Mouse (Mus musculus) spleen, adult 12 weeks (tissue): Measurements from ENCODE around the gene Gdf15.

Source experiments
- DNase-seq: peaks from one replicate; pipeline ENCODE4 v3.0.0; 2022; ENCODE audit warnings: low spot score

Gdf15 gene

DNA sequence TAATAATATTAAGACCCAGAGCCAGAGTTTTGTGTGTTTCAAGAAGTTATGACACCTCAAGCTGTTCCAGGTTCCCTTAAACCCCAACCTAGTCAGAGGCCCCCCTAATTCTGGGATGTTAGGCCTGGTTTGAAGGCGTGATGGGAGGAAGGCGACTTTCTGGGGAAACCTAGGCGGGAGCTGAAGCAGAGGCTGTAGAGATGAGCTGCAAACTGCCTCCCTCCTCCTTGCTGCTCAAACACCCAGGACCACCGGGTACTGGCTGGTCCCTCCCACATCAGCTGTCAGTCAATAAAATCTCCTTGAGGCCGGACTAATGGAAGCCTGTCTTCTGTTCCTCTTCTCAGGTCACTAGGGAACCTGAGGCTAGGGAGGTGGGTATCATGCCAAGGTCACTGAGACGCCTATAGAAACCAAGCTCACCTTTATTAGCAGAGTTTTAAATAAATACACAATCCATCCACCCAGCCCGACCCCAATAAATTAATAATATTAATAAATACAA is 3.2 kb downstream of the Gdf15 start:
- DNase-seq: no peak

DNA sequence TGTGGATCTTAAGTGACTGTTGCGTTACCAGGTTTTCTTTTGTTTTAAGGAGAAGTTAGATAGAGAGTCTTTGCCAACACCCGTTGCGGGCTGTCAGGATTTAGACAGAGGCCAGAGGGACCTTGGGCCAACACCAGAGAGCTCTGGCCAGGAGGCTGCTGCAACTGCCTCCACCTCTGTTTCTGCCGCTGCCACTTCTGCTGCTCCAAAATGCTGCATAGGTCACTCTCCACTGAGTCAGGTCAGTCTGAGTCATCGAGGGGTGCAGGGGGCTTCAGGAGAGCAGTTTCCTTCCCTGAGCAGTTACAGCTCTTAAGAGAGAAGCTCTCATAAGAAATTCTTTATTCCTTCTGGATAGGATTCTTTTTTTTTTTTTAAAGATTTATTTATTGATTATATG is 5.2 kb downstream of the Gdf15 start:
- DNase-seq: no peak

DNA sequence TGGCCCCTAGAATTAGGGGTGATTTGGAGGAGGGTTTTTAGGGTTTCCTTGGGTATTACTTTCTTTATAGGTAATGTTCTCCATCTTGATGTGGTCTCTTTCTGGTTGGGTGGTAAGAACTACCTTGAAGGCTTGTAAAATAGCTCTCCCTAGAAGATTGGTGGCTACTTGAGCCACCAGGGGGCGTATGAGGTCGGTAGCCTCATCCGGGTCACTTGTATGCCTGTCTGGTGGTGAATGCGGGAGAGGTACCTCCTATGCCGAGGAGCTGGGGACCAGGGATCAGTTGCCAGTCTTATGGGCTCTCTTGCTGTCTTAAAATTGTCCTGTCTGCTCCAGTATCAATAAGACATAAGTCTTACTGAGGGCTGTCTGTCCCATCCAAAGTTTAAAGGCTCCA is 7.2 kb downstream of the Gdf15 start:
- DNase-seq: no peak

DNA sequence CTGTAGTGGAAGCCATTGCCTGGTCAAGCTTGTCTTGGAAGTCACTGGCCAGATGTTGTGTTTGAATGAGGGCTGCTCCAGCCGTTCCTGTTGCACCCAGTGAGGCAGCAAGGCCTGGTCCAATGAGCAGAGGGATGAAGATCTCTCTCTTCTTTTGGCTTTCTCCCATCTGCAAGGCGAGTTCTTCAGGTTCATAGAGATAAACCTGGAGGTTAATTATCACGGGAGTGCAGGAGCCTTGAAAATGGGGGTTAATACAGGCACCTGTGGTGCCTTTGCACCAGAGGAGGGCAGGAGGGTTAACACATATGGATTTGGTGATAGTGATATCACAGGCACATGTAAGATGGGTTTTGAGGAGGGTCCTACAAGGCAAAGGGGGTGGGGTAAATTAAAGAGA is 10.0 kb downstream of the Gdf15 start:
- DNase-seq: peak; percentile 50

DNA sequence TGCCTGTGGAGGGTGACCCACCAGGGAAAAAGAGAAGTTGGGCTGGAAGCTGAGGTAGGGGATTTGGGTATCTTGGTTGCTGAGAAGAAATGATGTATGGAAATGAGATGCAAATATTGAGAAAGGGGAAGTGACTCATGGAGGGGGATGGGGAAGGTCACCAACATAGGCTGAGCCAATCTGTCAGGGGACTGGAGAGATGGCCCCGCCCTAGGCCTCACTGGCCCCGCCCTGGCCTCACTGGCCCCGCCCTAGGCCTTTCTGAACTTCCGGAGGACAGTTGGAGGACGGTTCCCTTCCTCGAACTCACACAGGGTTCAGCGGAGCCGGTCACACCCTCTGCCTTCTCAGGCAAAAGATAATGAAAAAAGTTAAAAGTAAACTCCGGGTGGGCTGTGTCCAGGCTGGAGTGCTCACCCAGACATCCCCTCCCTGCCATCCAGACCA is 13.3 kb downstream of the Gdf15 start:
- peak; percentile 81 for DNase-seq

DNA sequence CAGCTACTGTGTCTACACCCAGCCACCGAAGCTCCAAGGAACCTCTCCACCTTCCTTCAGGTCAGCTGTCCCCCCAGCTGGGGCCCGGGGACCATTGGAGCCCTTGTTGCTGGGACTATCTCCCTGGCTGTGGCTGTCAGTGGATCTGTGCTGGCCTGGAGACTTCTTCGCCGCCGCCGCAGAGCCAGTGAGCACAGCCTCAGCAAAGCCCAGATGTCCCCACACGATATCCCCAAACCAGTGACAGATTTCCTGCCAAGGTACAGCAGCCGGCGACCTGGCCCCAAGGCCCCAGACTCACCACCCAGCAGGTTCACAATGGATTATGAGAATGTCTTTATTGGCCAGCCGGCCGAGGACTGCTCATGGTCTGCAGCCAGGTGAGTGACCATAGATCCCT is 14.3 kb downstream of the Gdf15 start:
- DNase-seq: no peak

DNA sequence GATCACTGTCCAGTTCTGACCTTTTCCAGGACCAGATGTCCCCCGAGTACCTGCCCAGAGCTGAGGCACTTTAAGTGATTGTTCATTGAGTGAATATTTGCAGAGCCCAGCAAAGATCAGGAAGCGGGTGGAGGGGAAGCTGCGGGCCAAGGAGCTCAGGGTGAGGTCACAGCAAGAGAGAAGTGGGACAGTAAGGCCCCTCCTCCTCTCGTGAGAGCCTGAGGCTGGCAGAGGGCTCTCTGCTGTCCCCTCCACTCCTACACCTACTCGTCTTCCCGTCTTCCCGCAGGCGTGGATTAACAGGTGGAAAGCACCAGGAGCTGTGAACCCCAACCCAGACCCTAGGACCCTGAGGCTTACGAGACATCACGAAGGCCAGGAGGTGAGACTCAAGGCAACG is 15.6 kb downstream of the Gdf15 start:
- no peak for DNase-seq

DNA sequence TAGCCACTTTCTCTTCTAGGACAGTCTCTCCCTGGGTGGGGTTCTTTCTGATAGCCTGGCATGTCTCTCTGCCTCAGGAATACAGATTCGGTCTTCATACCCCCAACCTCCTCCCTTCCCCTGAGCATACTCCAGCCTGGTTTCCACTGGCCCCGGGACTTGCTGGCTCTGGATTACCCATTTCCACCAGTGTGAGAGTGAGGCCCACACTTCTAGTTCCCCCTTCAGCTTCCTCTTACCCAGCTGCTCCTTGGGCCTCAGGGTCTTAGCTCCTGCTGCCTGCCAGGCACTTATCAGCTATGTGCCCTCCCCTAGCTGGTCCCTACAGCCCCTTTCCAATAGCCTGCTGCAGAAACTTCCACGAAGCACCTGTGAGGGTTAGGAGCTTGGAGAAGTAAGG is 16.4 kb downstream of the Gdf15 start, which contains the start of gene Lrrc25:
Gene Lrrc25 (plus strand): TSS at position 262 of the 400 bp plus-strand sequence.
- no peak for DNase-seq

DNA sequence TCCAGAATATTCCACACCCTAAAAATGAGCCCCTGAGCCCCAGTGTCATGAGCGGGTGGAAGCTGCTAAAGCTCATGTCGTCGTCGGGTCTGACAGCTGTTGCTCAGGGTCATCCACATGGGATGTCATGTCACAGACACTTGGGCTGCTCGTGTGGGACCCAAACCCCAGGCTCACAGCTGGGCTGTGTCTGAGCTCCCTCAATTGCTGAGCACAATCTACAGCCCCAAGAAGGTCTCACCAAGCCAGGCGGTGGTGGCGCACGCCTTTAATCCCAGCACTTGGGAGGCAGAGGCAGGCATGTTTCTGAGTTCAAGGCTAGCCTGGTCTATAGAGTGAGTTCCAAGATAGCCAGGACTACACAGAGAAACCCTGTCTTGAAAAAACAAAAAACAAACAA is 17.0 kb downstream of the Gdf15 start:
- no peak for DNase-seq

DNA sequence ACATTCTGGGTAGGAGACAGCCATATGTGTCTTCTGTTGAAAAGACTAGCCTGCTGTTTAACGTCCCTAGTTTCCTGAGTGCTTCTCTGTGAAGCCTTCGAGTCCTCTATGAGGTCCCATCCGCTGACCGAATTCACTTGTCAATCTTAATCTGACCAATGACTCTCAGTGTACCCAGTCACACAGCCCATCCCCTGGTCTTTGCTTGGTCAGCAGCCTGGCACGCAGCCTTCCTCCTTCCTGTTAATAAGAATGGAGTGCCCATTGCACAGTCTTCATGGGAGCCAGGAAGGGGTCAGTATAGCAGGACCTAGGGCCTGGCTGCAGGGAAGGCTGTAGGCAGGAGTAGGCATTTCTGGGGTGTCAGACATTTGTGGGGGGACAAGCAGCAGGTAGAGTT is 17.8 kb downstream of the Gdf15 start:
- no peak for DNase-seq

DNA sequence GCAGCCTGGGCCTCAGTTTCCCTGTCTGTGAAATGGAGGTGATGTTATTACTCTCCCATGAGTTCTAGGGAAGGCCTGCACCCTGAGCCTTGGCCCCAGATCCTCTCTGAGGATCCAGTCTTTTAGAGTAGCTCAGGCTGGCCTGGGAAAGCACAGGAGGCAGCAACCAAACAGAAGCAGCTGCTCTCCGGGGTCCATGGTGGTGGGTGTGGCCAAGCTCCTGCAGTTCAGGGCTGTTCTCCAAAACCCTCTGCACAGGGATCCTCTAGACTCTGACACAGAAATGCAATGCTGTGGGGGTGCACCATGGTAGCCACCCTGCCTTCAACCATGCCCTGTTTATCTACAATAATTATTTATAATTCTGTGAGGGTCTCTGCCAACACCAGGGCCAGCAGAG is 18.5 kb downstream of the Gdf15 start:
- DNase-seq: no peak

DNA sequence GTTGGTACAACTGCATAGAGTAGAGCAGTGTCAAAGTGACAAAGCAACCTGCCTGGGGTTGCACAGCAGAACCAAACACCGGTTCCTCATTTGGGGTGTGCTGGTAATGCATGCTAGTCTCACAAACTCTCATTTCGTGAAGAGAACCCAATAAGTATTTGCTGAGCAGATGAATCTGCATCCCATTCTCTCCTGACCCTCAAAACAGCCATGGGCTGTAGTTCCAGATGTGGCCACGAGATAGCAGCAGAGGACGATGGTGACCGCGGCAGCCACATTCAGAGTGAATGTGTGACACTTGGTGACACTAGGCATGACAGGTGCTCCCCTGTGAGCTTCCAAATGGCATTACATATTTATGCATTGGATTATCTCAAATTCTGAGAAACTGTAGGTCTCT is 20.4 kb downstream of the Gdf15 start:
- peak; percentile 85 for DNase-seq

DNA sequence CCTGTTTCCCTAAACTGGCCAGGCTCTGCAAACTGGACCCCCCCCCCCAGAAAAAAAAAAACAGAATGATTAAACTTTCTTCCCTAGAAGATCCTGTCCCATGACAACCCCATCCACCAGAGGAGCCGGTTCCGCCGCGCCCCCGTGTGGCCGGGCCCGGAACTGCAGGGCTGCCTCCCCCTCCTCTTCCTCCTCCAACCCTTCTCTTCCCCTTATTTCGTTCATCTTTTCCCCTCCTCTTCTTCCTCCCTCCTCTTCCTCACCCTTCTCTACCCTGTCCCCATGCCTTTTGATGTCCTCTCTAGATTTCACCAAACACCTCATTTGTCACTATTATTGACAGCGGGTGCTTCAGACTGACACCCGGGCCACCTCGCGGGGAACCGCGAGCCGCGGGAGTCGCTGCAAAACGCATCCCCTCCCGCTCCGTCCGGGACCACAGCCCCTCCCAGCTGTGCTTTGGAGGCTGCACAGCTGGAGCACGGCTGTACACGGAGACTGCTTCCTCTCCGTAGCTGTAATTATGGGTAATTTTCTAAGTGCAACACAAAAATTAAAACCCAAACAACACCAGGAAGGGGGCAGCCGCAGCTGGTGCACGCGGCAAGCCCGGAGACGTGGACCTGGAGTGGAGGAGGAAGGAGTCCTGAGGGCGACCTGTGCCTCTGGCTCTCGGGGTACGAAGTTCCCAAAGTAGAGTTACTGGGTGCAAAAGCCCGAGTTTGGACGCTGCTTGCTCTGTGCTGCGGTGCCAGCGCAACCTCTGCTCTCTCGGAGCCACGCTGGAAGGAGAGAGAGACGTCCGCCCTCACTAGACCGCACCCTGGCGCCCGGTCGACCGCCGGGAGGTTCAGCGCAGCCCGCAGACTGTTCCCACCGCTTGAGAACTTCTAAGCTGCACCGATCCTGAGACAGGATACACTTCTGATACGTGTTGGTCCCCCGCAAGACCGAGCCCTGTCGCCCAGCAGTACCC is 21.2 kb downstream of the Gdf15 start:
- peak; percentile 82 for DNase-seq

DNA sequence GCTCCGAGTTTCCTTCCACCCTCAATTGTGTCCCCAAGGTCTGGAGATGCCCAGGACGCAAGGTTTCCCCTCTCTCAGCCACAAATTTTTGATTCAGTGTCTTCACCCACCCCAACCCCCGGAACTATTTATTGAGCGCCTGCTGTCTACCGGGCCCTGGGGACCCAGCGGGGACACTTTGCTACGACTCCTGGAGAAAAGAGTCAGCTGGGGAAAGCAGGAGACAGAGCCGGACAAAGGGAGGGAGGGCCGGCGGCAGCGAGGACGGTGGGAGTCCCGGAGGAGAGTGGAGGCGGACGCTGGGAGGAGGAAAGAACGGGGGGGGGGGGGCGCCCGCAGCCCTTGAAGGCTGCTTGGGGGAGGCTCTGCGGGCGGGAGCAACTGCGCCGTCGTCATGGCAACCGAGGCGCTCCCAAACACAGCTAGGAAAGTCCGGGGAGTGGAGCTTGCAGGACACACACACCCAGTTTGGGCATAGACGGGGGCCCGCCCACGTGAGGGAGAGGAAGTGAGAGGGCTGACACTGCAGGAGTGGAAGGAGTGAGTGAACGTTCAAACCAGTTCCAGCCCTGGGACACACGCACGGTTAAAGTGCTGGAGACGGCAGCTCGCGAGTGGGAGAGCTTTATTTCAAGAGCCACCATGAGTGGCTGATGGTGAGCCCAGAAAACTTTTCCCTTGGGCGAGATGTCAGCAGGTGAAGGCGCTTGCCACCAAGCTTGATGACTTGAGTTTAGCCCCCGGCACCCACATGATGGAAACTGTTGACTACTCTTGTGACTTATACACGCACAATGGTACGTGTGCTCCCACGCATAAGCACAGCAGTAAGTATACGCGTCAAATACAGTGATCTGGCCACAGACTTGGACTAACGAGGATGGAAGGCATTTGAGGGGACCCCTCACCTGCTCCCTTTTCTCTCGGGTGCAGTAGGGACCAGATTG is 22.1 kb downstream of the Gdf15 start:
- DNase-seq: peak; percentile 66

DNA sequence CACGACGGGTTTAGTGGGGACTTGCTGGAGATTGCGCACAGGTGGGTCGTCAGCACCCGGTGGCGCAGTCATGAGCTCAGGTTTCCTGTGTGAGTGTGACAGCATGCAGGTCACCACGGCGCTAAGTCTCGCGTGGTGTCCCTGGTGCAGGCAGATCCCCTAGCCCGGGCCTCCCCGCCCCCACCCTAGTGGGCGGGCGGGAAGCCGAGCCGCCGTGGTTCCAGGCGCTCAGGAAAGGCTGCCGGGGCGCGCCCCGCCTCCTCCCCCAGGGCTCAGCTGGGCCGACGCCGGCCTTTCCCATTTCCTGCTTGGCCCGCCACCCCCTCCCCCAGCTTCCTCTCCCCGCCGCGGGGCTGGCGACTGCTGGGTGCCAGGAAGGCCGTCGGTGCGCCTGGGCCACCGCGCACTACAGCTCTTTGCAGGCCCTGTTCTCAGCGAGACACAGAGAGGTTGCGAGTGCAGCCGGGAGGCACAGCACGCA is 22.8 kb downstream of the Gdf15 start:
- no peak for DNase-seq

DNA sequence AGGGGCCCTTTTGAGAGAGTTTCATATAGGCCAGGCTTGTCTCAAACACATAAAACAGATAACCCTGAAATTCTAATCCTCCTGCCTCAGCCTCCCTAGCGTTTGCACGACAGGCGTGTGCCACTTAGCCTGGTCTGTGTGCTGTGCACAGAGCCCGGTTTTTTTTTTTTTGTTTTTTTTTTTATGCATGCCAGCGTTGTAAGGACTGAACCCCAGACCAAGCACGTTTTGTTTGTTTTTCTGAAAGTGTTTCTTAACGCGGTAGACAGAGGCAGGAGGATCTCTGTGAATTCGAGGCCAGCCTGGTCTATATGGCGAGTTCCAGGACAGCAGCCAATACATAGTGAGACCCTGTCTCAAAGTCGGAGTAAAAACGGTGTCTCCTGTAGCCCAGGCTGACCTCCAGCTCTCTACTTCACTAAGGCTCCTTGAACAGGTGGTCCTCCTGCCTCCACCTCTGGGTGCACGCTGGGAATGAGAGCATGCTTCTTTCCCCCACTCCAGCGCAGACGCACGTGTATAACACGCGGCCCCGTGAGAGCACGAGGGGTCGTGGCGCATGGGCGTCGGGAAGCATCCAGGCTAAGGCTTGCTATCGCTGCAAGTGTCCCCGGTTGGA is 23.4 kb downstream of the Gdf15 start, which contains the start of gene Ssbp4:
Gene Ssbp4 (minus strand): TSS at position 124 of the 619 bp plus-strand sequence.
- DNase-seq: no peak

DNA sequence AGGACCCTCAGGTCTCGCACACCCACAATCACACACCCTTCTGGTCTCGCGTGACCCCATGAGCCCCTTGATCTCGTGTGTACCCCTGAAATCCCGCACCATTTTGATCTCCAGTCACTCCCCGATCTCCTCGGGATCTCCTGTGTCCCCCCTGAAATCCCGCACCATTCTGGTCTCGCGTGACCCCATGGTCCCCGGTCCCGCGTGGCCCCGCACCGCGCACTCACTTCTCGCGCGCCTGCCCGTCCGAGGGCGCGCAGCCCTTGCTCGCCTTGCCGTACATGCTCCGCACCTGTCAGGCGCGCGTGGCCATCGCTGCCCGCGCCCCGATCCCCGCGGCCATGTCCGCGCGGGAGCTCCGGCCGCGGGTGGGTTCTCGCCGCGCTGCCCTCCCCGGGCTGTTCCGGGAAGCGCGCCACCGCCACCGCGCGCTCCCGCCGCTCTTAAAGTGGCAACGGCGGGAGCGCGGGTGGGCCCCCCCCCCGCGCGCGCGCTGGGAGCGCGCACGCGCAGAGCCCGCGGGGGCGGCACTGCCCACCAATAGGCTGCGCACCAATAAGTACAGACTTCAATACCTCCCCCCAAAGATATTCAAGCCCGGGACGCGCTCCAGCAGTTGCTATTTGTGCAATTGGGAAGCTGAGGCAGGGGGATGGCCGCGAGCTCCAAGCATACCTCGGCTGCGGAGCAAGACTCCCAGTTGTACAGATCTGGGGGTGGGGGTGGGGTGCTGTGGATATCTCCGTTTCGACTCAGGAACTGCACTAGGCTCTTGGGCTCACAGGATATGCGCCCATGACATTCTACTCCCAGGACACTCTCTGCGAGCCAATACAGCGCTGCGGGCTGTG is 24.1 kb downstream of the Gdf15 start:
- no peak for DNase-seq

DNA sequence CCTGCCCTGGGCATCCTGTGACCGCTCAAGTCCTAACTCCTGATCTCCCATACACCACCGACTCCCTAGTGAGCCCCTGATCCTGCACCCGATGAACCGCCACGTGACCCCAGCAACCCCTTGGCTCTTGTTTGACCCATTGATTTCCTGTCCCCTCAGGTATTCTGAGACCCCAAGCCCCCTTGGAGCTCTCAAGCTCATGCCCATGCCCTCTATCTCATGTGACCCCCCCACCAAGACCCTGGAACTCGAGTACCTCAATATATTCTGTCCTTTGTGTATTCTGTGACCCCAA is 24.7 kb downstream of the Gdf15 start:
- no peak for DNase-seq

DNA sequence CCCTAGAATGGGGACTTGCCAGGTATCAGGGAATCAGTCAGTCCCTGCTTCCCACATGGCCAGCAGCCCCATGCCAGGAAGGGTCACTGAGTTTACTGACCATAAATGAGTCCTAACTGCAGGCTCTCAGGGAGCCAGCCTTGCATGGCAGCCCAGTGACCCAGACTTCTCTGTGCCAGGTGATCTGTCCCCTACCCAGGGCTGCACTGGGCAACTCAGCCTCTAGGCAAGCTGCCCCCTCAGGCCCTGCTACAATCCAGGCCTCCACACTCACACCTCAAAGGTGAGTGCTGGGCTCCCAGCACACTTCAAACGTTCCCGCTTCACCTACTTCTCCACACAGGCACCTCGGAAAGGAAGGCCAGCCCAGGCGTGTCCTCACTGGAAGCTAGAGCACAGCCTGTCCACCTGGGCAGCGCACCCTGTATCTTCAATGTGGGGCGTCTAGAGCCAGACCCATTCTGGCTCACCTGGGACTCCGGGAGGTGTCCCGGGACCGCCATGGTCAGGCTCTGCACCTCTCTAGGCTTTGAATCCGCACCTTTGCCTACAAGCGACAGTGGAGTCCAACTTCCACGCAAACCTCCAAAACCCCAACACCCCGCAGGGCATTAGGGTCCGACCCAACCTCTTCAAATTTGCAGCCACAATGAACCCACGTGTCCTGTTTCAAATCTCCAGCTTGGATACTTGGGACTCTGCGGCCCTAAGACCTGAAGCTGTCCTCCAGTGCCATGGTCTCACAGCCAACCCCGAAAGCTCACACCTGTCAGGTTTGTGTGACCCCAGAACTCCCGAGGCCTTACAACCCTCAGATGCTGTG is 25.3 kb downstream of the Gdf15 start:
- no peak for DNase-seq
